Mouse (Mus musculus) erythroid progenitor cell, adult 5-6 weeks (primary cell): ENCODE measurements around the gene Ybx1. TPM values are rescaled to one million over a fixed set of nuclear protein-coding genes. Genes with fewer than 3 reads are reported as not detected.
"Not testable (repeated sequence)": the region's sequence is repeated elsewhere in the genome, so short reads cannot be mapped to it uniquely, and the experiment has no call there.

Source experiments
- ATAC-seq: replicated peaks from 2 replicates; pipeline ENCODE4 v1.8.0; 2016; ENCODE audit warnings: moderate number of reproducible peaks, mild to moderate bottlenecking, moderate TSS enrichment, inconsistent platforms; ENCODE audit not compliant: poor library complexity, low FRiP score, severe bottlenecking
- total RNA-seq, 2 experiments: library from RNA; stranded (forward) in 1 of 2; stranded (reverse) in 1 of 2; fragments of 150-400 nt in 1 of 2; fragments of 186-747, 209-891 nt in 1 of 2; gene quantifications; 2 replicates each; pipeline versions ENCODE4 v1.2.3 to v1.2.4; 2015 to 2017; ENCODE audit warnings: low replicate concordance in 2 of 2

Gene Ybx1
- total RNA-seq (2015; ENCODE audit: low replicate concordance), result 250 and 267 TPM in 2 replicates
- 172 and 193 TPM in 2 replicates for total RNA-seq (2017; ENCODE audit: low replicate concordance)

DNA sequence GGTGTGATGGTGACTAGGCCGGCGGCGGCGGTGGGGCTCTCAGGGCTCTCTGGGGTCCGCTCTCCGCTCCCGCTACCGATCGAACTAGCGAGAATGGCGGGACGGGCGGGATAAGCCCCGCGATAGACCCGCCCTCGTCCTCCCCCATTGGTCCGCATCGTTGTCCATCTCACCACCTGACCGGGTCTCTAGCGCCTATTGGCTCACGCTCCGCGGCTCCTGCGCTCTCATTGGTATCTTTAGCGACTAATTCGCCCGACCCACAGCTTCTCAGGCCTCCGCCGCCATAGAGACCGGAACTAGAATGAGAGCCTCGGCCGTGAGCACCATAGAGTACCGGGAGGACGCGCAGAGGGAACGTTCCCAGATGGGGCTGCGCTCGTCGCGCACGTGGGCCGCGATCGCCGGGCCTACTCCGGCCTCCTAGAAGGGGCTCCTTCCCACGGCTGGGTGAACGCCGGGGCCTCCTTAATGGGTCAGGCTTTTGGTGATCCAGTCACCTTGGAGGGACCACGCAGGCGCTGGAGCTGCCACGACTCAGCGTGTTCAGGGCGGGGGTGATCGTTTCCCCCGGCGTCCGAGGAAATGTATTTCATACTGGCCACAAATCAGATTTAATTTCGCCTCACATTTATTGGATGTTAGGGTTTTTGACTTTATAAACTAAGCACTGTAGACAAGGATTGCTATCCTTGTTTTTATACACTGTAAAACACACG, at the start of gene Ybx1:
Gene Ybx1, minus strand, starts transcription at position 190 of the 719 bp plus-strand sequence.
- ATAC-seq, result peak; percentile 97

DNA sequence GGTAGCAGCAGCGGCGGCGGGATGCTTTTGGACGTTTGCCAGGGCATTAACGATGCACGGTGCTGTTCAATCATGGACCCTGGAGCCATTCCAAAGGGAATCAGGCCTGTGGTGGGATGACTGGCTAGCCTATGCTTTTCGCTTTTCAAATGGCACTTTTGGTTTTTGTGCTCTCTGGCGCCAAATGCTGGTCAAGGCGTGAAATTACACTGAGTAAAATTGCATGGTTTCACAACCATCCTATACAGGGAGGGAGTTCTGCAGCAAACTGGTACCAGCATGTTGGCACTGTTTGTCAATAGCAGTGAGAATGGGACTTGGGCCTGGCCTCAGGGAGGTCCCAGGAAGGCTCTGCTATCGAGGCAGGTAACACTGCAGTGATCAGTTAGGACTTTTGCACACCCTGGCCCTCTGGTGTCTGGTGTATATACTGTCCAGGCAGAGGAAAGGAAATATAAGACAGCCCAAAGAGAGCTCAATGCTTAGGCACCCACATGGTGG, 44.5 kb upstream of the Ybx1 start:
- peak; percentile 73 for ATAC-seq

DNA sequence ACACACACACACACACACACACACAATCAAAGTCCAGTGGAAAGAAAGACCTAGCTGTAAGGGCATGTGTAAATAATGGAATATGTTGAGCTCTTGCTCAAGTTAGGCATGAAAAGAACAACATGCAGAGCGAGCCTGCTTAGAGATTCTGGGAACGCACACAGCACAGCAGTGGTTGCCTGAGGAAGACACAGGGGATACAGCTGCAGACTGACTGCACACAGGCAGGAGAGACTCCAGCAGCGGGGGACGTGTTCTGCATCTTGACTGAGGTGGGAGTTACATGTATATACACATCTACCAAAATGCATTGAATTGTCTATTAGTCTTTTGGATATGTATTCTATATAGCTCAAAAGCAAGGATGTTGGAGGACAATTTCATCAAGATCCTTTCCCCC, 44.0 kb upstream of the Ybx1 start:
- no peak for ATAC-seq

- ATAC-seq, result no peak
Measured at GRCm38 (mm10) chr4:119333487-119333886, 39.1 kb upstream of the Ybx1 start.

- no peak for ATAC-seq
Measured at GRCm38 (mm10) chr4:119320896-119321550, 26.6 kb upstream of the Ybx1 start.

DNA sequence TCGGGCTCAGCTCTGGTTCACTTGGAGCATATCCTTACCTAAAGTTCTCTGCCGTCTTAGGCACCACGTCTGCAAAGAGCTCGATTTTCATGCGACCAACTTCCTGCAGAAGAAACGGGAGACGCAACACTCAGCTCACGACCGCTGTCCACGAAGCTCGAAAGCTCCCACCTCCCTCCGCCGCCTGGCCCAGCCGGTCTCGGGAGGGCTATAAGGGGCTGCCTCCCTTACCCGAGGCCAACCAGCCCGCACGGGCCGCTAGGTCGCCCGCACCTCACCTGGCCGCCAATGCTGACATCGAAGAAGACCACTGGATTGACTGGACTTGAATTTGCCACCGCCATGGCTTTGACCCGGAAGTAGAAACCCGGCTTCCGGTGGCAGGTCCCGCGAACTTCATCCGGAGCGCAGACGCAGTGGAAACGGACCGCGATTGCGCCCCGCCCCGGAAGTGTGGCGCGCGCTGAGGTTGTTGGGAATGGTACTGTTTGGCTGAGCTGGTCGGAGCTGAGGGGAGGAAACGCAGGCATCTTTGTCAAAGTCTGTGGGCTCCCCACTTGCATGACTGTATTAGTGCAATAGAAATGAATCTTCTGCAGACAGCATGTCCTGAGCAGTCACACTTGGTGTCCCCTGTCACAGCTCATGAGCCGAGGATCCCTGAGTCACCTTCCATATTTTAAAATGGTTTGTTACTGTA, 25.9 kb upstream of the Ybx1 start, which contains the start of gene Ppih:
Gene Ppih, minus strand, starts transcription at position 416 of the 700 bp plus-strand sequence.
- peak; percentile 99 for ATAC-seq

GRCm38 (mm10) chr4:119313756-119314155, 19.4 kb upstream of the Ybx1 start:
- ATAC-seq, result no peak

GRCm38 (mm10) chr4:119305418-119305817, 11.0 kb upstream of the Ybx1 start:
- ATAC-seq, result no peak

- ATAC-seq, result no peak
Measured at GRCm38 (mm10) chr4:119303291-119303690, 8.9 kb upstream of the Ybx1 start.

GRCm38 (mm10) chr4:119301777-119302176, 7.4 kb upstream of the Ybx1 start:
- no peak for ATAC-seq

DNA sequence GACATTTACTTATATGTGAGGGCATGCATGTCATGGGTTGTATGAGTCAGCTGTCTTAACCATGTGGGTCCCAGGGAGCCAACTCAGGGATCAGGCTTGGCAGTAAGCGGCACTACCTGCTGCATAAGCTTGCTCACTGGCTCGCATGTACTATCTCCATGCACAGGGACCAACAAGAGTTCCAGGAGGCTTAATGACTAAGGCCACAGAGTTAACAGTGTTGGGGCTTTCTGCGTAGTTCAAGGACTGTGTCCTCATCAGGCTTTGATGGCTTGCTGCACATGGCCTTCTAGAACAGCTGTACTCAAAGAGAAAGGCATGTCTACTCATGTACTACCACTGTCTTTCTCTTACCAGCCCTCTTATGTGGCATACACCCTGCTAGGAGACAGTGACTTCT, 6.4 kb upstream of the Ybx1 start:
- ATAC-seq, result no peak

- ATAC-seq, result no peak
Measured at GRCm38 (mm10) chr4:119297361-119297760, 3.0 kb upstream of the Ybx1 start.

GRCm38 (mm10) chr4:119295134-119295453, 690 bp upstream of the Ybx1 start:
- ATAC-seq, result no peak

- ATAC-seq, result peak; percentile 30; the same call in 1 of the 2 replicates
Measured at GRCm38 (mm10) chr4:119293574-119294258, 688 bp downstream of the Ybx1 start.

DNA sequence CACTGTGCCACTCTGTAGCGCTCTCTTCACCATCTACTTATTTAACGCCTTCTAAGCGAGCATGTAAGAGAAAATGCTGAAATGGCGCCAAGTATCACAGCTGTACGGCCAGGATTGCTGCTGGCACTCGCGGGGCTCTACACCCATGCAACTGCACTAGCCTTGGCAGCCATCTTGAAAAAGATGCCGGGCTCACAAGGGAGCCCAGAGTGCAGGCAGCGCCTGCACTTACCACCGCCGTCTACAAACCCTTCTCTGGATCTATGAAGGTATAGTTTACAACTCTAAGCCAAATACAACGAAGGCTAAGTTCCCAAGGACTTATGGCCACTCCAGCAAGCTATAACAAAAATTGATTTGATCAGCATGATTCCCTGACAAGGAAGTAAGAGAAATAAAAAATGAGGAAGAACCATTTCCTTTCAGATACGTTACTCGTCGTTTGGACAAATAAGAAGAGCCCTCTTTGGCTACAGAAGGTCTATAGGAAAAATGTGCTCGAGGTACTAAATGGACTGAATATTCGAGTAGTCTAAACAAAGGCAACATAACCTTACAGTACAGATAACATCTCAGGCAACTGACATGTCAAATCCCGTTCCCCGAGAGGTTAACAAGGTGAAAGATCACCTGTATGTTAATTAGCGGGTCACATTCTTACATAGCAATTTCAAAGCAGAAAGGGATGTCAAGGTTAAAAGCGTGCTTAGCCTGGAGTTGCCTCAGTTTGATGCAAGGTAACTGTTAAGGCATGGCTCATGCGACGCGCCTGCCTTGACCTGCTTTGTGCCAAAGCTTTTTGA, 1.4 kb downstream of the Ybx1 start:
- ATAC-seq, result peak; percentile 66

- ATAC-seq, result no peak
Measured at GRCm38 (mm10) chr4:119291921-119292320, 2.5 kb downstream of the Ybx1 start.

GRCm38 (mm10) chr4:119285336-119285735, 9.1 kb downstream of the Ybx1 start:
- ATAC-seq, result no peak

DNA sequence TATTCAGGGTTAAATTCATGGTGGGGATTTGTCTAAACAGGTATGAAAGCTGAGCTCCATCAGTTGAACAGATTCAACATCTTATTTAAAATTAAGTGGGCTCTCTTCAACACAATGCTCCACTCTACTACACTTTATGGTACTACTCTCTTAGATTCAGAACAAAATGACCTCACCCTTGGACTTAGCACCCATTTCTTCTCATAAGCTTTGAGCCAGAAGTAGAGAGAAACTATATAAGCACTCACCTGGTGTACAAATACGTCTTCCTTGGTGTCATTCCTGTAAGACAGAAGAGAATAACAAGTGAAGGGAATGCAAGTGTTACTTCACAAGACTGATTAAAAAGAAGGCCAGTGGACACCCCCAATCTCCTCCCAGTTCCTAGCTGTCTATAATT, 9.5 kb downstream of the Ybx1 start:
- no peak for ATAC-seq

DNA sequence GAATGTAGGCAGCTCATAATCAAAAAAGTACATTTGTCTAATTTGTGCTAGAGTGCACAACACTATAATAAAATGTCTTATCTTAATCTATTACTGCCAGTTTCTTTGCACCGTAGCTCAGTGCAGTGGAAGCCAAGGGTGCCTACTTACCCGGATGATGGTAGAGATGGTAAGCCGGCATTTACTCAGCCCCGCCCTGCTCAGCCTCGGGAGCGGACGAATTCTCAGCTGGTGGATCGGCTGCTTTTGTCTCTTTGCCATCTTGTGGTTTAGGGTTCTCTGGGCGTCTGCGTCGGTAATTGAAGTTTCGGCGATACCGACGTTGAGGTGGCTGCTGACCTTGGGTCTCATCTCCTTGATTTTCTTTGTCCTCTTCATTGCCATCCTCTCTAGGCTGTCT, 15.6 kb downstream of the Ybx1 start:
- not testable (repeated sequence) for ATAC-seq
